Mouse (Mus musculus): ENCODE measurements around the gene Esrrb. TPM values are rescaled to one million over a fixed set of nuclear protein-coding genes. Genes with fewer than 3 reads are reported as not detected.

The Esrrb gene
- total RNA-seq, 2 experiments from 2014 or later, result 0.42 to 1.0 TPM

DNA sequence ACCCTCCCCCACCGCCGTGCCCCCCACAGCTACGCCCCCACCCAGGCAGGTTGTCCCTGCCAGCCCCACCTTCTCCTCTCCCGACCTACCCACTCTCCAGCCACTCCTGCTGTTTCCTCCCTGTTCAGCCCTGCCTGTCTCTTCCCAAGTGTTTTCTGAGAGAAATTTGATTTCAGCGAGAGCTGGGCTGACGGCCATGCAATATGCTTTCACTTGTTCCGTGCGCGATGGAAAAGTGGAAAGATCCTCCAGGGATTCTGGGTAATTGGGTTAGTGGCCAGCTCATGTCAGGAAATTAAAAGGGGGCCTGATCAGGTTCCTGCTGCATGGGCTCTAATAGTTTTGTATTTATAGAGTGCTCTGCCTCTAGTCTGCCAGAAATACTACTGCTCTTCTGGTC is 131.9 kb downstream of the Esrrb start:
- no peak for DNase-seq (ENCODE audit: low spot score in 2 of 2)

GRCm38 (mm10) chr12:86497126-86497525 is 136.2 kb downstream of the Esrrb start:
- DNase-seq (ENCODE audit: low spot score in 2 of 2), result no peak

DNA sequence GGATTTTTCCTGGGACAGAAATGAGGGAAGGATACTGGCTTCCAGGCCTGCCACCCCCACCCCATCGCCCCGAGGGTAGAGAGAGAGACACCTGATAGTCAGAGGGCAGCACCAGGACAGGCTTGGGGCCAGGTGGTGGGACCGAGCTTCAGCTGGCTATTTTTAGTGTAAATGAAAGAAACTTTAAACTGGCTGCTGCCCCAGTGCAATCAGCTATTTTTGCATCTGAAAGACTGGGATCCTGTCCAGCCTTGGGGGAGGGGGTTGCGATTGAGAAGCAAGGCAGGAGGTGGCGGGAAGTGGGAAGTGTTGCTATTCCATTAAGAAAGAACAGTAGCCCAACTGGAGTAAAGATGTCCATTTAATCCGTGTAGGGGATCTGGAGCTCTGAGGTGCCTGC is 137.8 kb downstream of the Esrrb start:
- no peak for DNase-seq (ENCODE audit: low spot score in 2 of 2)

- no peak for DNase-seq (ENCODE audit: low spot score in 2 of 2)
Measured at GRCm38 (mm10) chr12:86501728-86502127, 140.8 kb downstream of the Esrrb start.

DNA sequence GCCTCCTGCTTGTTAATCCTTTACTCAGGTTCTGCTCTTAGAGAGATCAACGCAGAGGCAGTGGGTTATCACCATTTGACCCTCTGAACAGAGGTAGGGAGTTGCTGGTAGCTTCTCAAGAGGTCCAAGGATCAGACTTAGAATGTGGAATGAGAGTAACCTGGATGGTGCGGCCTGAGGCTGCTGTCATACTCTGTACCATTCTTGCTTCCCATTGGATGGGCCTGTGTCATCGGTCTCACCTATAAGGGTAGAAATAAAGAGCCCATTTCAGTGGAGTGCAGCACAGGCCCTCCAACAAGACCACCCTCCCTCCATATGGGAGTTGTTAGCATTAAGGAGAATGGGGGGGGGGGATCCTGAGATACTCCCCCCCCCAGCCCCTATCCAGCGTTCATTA is 143.0 kb downstream of the Esrrb start:
- no peak for DNase-seq (ENCODE audit: low spot score in 2 of 2)

- DNase-seq (ENCODE audit: low spot score in 2 of 2), result no peak
Measured at GRCm38 (mm10) chr12:86504321-86504720, 143.4 kb downstream of the Esrrb start.

DNA sequence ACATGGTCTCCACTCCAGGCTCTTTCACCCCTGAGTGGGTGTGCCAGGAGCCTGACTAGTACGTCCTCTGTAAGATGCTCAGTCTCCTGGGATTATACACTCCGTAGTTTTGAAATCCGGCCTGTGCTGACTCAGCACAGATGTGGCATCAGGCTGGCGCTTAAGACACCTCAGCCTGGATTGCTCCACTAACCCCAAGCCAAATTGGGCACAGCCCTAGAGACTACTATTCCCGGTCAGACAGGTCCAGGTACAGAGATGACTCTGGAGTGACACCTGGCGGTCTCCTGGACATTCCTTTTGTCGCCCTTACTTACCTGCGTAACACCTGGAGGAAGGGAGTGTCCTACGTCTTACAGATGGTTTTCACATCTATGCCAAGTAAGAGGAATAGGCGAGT is 146.8 kb downstream of the Esrrb start:
- DNase-seq (ENCODE audit: low spot score in 2 of 2), result no peak

DNA sequence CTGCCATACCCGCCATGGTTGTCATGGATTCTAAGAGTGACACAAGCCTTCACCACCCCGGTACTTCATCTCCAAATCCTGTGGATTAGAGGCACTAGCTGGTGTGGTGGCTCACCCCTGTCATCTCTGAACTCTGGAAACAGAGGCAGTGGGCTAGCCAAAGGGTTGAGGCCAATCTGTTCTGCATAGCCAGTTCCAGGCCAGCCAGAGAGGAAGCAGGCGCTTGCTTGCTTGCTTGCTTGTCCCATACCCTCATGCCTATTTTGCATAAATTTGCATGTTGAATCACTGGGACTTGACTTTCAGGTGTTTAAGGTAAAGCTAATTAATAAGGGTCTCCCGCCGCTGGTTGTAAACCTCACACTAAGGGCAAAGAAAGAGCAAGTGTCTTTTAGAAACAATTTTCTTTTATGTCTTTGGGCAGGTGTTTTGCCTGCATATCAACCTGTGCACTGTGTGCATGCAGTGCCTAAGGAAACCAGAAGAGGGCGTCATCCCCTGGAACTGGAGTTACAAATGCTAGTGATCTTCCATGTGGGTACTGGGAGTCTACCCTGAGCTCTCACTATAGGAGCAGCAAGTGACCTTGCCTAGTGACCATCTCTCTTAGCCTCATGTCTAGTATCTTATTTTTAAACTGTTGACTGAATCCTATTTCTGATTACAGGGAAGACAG is 147.5 kb downstream of the Esrrb start:
- DNase-seq (ENCODE audit: low spot score in 2 of 2), result no peak

DNA sequence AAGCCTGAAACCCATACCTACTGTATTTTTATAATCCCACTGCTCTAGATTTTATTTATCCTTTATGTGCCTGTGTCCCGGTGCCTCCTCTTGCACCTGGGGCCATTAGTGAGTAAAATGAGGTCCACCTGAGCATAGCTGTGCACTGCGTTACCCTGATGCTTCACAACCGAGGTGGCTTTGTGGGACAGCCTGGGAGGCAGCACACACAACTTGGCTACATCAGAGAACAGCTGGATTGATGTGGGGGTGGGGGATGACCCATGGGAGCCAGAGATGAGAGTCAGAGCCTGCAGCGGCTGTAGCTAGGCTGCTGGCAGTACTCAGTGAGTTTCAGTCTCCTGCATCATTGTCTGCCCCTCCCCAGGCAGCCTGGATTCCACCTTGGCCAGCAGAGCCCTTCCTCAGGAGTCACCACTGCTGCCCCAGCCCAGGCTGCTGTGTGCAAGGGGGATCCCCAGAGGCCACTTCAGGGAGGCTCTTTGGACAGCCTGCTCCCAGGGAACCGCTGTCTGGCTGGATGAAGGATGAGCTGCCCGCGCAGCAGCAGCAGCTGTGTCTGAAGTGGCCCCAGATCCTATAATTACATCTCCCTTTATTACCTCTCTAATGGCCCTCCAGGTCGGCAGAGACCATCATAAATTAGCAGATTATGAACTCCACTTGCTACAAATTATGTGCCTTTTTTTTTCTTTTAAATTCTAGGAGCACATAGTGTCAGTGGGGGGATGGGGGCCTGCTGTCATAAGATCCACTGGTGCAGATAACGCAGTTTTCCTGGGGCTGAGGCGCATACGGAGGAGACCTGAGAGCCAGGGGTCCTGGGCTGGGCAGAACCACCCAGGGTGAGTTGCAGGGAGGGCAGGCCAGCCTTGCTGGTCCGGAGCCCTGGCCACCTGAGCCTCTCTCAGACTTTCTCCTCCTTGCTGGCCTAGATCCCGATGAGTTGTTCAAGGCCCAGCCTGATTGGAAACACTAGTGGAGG is 148.7 kb downstream of the Esrrb start:
- no peak for DNase-seq (ENCODE audit: low spot score in 2 of 2)

DNA sequence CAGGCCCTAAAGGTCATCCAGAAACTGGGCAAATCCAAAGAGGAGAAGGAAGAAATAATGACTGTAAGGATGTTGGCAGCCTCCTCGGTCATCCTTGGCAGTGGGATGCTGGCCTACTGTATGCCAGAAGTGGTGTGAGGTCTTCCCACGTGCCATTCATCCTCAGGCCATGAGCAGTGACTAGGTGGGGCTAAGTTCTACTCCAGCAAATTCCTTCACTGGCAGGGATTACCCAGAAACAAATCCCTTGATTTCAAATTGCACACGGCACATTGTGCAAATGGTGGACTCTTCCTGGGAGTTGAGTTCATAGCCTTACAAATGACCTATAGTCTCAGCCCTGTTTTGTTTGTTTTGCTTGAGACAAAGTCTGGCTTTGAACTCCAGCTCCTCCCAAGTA is 151.4 kb downstream of the Esrrb start:
- DNase-seq (ENCODE audit: low spot score in 2 of 2), result no peak

DNA sequence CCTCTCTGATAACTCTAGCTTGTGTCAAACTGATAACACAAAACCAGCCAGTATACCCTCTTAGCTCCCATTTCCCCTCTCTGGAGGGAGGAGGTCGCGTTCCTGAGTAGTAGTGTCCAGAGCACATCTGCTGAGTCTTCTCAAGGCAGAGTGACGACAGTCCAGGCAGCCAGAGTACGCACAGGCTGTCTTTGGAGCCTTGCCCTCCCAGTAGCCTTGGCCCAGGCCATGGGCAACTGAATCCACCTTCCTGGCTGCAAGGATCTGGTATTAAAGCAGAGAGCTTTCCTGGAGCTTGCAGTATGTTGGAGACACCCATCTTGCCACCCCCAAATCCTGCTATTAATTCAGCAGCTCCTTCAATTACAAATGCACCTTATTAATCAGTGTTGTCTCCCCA is 152.7 kb downstream of the Esrrb start:
- DNase-seq (ENCODE audit: low spot score in 2 of 2), result no peak

DNA sequence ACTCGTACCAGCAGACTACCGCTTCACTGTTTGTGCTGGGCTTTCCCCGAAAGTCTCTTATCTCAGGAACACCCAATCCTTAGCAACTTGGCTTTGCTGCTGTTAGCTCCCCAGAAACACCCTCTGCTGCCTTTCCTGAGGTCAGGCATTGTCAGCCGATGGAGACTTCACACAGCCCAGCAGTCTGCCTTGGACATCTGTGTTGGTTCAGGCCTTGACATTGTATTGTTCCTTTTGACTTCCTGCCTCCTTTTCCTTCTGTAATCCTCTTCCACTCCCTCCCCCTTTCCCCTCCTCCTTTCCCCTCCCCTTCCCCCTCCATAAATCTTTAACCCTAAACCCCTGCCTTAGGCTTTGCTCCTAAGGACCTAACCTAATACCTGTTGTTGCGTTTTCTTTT is 155.7 kb downstream of the Esrrb start:
- DNase-seq (ENCODE audit: low spot score in 2 of 2), result no peak

DNA sequence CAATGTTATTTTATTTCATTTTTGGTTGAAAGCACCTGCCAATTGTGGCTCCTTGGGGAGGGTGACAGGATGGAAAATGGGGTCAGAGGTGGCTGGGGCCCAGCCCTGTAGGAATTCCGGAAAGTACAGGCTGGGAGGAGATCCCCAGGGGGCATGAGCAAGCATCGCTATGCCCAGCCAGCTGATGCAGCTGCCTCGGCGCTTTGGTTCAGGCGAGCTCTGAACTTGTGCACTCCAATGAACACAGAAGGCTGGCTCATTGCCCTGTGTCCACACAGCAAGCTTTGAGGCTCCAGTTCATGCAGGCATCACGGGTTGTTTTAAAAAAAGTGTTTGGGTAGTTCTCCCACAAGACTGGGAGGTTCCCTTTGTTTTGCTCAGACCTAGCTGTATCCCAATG is 156.8 kb downstream of the Esrrb start:
- no peak for DNase-seq (ENCODE audit: low spot score in 2 of 2)

DNA sequence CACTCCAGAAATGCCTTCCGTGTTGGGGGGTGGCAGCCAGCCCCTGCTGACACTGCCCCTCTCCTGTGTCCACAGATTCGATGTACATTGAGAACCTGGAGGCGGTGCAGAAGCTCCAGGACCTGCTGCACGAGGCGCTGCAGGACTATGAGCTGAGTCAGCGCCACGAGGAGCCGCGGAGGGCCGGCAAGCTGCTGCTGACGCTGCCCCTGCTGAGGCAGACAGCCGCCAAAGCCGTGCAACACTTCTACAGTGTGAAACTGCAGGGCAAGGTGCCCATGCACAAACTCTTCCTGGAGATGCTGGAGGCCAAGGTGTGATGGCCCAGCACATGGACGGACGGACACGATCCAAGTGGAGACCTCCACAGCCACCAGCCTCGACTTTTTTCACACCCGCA is 157.8 kb downstream of the Esrrb start:
- no peak for DNase-seq (ENCODE audit: low spot score in 2 of 2)

- DNase-seq (ENCODE audit: low spot score in 2 of 2), result no peak
Measured at GRCm38 (mm10) chr12:86534283-86534682, 173.4 kb downstream of the Esrrb start.

GRCm38 (mm10) chr12:86537799-86538198 is 176.9 kb downstream of the Esrrb start:
- no peak for DNase-seq (ENCODE audit: low spot score in 2 of 2)

DNA sequence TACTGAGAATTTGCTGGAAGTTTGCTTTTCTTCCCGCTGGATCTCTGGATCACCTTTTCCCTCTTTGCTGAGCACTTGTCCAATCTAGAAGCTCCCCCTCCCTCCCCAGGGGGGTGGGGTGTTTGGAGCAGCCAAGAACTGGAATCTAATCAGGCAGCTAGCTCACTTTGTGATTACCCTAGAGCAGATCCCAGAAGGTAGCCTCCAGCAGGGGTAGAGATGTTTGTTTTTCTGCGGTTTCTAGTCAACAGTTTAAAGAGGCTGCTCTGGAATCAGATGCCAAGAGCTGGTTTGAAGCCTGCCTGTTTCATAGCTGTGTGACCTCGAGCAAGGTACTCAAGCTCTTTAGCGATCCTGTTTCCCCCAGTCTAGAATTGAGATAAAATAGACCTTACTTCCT is 177.8 kb downstream of the Esrrb start:
- DNase-seq (ENCODE audit: low spot score in 2 of 2), result no peak

GRCm38 (mm10) chr12:86539511-86539910 is 178.6 kb downstream of the Esrrb start:
- DNase-seq (ENCODE audit: low spot score in 2 of 2), result no peak

DNA sequence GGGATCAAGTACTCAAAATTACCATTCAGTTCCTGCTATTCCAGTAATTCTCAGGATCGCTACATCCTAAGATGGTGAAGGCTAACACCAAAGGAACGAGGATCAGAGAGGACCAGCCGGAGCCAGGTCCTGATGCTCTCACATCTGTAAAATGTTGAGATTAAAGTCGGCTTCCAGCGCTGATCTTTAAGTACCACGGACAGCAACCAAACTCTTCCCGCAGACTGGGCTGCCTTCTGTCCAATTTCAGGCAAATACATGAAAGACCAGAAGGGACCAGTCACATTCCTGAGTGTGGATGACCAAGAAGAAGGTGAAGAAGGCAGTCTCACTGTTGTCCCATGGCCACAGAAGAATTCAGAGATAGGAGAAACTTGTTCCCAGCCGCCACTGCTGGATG is 186.9 kb downstream of the Esrrb start:
- DNase-seq (ENCODE audit: low spot score in 2 of 2), result no peak

DNA sequence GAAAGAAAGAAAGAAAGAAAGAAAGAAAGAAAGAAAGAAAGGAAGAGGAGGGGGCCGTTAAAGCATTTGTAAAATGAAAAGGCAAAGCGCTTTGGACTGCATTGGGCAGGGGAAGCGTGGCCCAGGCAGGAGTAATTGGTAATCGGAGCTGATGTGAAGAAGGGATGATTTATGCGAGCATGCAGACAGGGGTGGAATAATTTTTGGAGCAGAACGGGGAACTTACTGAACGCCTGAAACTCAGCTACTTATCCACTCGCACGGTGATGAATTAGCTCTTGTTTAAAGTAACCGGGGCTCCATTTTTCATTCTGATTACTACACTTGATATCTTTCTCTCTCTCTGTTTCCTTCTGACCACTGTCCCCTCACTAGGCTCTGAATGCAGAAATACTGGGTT is 192.1 kb downstream of the Esrrb start:
- no peak for DNase-seq (ENCODE audit: low spot score in 2 of 2)

GRCm38 (mm10) chr12:86556796-86557517 is 196.0 kb downstream of the Esrrb start:
- DNase-seq (ENCODE audit: low spot score in 2 of 2), result no peak

DNA sequence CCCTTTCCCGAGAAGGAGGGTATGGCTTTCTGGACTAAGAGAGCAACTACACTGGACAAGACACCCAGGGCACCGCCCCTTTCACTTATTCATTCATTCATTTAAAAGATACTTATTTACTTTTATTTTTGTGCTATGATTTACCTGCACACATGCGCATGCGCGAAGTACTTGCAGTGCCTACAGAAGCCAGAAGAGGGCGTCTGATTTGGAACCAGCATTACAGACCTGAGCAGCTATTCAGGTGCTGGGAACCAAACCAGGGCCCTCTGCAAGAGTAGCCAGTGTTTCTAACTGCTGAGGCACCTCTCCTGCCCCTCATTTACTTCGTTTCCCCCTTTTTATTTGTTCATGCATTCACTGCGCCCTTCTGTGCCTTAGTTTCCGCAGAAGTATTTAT is 198.0 kb downstream of the Esrrb start:
- no peak for DNase-seq (ENCODE audit: low spot score in 2 of 2)
